Mouse (Mus musculus) testis, postnatal 14 days (tissue): ENCODE data around the gene Slc5a2.

ENCODE experiments used
- DNase-seq: peaks from one replicate; pipeline ENCODE4 v3.0.0; 2021; ENCODE audit warnings: low spot score

Slc5a2 gene

DNA sequence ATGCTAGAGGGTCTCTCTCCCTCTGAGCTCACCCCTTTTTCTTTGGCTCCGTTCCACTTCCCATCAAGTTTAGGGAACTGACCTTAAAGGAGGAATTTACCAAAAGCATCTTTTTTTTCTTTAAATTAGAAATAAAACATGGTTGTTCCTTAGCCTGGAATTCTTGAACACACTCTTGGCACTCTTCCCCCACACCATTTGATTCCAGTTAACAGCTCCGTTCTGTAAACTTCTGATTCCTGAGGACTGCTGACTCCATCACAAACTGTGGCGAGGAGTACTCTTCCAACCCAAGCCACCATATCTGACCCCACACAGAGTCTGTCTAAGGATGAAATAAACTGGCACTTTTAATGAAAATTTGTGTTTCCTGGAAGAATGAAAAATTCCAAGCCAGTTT lies 35.5 kb downstream of the Slc5a2 start:
- no peak for DNase-seq

DNA sequence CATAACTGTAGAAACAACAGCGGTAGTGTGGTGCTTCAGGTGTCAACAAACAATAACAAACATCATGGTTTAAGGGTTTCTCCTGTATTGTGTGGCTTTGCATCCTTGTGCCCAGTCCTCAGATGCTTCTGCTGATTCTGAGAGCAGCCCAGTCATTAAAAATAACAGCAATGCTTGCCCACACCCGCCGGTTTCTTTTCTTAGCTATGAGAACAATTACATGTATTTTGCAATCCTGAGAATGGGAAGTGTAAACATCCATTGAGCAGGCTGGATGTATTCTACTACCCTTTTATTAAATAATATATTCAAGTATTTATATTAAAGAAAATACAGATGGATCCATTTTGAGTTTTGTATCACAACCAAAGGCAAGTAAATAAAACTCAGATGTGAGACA lies 36.7 kb downstream of the Slc5a2 start:
- DNase-seq: no peak

DNA sequence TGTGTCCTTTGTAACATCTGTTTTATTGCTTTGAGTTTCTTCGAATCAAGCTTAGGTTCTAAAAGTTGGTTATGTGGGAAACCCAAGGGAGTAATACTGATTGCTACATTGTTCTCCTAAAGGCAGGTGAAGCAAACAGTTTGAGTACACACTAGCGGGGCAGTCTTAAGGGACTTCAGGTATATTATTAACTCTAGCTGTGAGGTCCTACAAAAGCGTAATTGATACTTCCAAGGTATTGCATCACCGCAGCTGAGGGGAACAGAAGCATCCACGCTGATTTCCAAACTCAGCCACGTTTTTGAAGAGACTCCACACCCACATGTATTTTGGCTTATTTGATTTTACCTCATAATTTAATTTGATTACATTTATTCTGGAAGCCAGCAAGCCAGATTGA lies 38.7 kb downstream of the Slc5a2 start:
- DNase-seq: no peak

DNA sequence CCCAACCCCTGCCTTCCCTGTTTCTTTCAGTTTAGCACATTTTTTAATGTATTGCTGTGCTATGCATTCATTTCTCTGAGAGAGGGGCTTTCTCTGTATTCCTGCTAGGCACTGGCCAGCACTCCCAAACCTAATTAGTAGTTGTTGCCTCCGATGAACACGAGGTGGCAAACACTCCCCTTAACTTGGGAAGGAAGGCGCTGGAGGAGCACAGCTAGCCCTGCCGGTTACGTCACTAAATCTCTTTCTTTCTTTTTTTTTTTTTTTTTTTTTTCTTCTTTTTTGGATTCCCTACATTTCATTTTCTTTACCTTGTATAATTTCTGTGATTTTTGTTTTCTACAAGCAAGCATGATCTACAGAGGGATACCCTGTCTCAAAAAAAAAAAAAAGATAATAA lies 39.5 kb downstream of the Slc5a2 start:
- DNase-seq: no peak

DNA sequence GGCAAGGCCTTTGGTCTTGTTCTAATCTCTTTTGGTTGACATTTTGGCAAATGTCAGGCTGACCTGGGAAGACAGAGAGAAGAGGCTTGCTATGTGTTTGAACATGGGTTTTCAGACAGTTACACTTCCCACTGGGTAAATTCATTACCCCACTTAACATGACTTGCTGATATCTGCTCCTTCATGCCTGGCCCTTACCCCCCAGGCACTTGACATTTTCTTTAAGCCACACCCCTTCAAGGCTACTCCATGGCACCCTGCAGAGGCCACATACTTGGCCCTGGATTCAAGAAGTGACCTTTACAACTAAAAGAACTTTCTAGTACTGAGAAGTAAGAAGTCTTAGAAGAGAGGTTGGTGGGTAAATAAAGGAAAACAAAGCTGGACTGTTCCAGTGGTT lies 42.4 kb downstream of the Slc5a2 start:
- no peak for DNase-seq

DNA sequence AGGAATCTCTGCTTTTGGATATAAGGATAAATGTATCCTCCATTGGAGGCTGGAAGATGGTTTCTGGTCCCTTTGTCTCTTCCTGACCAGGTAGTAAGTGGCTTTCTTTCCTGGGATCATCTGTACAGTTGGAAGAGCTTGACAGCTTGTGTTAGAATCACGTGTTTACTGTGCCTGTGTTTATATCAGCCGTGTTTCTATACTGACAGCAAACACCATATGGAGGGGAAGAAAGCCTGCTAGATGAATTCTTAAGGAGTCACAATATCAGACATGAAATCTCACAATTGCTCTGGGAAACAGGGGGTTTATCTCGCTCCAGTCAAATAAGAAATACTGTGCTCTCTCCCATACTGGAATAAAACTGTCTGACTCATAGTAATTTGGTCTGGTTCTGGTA lies 43.8 kb downstream of the Slc5a2 start:
- DNase-seq: no peak

DNA sequence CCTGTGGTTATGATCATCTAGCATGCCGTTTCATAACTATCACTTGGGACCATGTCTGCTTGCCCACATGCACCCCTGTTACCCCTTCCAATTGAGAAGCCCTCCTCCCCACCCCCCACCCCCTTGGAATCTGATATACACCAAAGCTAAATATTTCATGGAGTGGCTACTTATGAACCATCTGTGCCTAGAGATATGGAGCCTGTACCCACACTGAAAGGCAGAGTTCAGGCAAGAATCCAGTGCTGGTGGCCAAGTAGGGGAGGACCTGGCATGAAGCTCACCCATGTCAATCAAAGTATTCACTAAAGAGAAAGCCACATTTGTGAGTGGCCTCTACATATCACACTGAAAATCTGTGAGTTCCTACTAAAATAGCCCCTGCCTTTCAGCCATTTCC lies 44.3 kb downstream of the Slc5a2 start:
- no peak for DNase-seq

DNA sequence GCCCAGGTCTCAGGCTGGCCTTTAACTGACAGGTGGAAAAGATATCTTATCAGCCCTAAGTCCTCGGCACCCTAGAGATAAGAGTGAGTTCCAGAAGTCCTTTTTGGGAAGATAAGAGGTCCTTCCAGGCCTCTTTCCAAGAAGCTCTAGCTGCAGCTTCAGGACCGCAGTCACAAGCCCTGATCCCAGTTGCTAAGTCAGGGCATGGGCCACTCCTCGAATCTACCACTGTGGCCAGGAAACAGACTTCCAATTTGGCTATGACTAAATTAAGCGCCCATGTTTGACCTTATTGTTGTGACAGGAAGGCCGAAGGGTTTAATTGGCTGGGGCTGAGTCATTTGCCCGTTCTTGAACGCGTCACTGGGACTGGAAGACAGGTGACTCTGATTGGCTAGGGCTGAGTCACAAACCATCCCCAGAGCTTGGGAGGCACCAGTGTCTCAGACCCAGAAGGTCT lies 44.8 kb downstream of the Slc5a2 start:
- no peak for DNase-seq

DNA sequence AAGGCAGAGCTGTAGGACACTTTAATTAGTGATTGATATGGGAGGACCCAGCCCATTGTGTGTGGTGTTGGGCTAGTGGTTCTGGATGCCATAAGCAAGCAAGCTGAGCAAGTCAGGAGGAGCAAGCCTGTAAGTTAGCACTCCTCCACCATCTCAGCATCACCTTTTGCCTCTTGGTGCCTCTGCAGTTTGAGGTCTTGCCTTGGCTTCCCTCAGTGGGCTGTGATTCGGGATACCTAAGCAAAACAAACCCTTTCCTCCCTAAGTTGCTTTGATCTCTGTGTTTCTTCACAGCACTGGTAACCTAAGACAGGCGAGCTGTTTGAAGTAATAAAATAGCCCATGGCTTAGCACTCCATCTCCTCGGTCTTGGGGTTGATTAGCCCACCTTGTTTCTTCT lies 45.8 kb downstream of the Slc5a2 start:
- DNase-seq: no peak

DNA sequence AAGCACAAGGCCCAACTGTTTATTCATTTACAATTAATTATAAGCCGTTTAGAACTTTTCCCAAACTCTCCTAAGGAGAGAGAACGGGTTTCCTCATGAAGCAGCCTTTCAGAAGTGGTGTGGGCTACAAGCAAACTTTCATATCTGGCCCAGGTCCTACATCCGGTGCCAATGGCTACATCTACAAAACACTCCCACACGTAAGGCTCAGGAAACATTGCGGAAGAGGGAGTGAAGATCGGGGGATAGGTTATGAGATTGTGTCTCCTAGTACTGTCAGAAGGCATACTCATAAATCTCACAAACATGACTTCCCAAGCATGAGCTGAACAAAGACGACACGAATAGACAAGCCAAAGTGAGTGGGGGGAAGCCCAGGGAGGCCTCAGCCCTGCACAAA lies 46.4 kb downstream of the Slc5a2 start:
- DNase-seq: no peak

DNA sequence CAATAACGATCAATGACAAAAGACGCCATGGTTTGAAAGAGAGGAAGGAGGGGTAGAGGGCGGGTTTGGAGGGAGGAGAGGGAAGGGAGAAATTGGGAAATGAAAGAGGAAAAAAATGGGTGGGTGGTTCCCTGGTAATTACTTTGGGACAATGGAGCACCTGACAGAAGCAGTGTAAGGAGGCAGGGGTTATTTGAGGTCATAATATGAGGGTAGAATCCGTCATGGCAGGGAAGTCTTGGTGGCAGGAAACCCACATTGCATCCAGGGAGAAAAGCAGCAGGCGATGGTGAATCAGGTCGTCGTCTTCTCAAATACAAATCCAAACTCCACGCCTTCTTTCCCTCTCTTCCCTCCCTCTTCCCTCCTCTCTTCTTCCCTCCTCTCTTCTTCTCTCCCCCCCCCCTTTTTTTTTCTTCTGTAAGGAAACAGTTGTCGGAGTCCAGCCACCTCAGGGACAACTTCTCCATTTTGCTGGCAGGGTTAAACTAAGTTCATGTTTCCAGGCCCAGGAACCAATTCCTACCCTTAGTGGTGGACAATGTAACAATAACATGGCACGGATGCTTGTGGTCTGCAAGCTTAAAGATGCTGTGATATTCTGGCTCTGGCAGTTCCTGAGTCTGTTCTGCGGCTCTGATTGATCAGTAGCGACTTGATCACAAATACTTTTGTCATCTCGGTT lies 47.1 kb downstream of the Slc5a2 start:
- no peak for DNase-seq

DNA sequence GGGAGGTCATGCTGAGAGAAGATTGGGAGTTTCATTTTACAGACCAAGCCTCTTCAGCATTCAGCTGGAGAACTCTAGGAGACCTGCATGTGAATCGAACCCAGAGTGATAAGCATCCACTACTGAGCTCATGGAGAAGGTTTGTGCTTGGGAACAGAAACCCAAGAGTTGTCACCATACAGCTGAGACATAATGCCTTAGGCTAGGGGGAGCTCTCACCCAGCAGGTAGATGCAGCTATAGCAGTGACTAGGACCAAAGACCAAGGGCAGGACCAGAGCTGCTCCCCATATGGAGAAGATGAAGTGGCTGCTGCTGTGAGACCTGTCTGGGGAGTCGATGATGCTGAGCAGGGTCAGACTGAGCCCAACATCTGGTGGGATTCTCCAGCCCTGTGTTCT lies 48.1 kb downstream of the Slc5a2 start:
- DNase-seq: no peak

DNA sequence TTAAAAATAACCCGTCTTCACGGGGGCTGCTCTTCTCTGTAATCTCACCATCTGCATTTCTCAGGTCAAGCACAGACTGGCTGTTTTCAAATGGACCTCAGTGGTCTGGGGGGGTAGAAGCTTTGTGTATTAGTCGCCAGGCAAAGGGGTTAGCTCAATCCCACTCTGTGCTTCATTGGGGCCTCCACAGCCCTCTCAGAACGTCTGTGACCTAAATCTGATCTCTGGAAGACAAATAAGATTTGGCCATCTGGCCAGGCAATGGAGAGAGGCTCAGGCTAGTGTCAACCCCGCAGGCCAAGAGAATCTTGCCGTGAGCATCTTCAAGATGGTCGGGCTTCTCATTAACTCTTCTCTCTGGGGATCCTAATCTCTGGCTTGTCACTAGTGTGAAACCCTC lies 49.0 kb downstream of the Slc5a2 start:
- no peak for DNase-seq

DNA sequence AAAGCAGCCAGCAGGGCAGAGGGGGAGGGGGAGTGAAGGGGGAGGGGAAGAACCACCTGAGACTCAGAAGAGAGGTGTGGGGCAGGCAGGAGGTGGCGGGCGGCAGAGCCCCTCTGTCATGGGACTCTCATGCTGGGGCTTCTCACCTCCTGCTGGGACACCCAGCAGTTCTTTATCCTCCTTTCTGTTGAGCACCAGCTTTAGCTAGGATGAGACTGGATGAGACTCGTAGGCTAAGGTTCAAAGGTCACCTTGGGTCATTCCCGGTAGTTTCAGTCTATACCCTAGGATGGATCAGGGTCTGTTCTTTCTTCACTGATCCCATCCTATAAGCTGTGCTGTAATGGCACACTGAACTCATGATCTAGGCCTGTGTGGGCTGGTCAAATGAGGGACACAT lies 51.6 kb downstream of the Slc5a2 start:
- no peak for DNase-seq

DNA sequence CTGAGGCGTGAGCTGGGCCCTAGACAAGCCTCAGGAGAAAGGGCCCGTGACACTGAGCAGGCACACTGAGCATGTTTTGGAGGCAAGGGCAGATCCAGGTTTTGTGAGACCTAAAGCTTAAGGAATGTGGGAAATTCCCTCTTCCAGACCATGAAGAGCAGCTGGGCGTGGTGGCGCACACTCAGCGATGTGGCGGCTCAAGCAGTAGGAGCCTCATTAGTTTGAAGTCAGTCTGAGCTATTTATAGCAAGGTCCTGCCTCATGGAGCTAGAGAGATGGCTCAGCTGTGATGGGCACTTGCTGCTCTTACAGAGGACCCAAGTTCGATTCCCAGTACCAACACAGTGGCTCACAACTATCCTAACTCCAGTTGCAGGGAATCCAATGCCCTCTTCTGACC lies 53.7 kb downstream of the Slc5a2 start:
- no peak for DNase-seq

DNA sequence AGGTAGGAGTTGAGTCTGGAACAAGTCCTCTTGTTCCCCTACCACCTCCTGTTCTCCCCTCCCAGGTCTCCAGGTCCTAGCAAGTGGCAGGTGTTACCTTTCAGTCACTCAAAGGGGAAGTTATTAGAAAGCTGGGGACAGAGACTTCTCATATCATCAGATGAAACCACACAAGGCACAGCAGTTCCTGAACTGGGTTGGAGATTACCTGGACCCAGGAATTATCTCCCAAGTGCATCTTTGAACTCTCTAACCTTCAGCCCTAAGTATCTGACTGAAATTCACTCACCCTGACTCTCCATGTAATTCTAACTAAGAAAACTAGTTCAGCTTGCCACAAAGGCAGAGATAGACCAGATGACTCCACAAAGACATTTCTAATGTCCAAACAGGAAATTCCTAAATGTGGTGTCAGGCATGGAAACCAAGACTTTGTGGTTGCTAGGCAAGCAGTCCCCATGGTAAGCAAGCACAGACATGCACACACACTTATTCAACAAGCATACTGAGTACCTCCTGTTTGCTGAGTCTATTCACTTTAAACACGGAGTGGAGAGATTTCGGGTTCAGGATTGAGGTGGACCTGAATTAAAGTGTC lies 54.9 kb downstream of the Slc5a2 start:
- DNase-seq: no peak

DNA sequence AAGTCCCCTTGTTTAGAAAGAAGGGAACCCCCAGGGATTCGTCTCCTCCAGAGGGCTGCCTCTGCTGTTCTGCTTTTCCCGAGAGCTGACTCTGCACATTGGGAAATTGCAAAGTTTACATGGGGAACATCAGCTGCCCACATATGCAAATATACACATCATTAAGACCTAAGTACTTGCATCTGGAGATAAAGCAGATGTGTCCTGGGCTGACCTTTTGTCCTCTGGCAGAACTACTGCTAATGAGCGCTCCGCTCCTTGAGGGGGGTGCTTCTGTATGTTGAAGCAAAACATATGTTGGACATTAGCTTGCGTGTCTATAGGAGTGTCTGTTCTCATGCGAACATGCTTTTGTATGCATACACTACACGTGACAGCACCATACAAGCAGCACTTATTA lies 55.8 kb downstream of the Slc5a2 start:
- DNase-seq: no peak
